Mouse (Mus musculus): Measurements from ENCODE around the gene Ly6f.
"Not testable (repeated sequence)": the region's sequence is repeated elsewhere in the genome, so short reads cannot be mapped to it uniquely, and the experiment has no call there.

Gene Ly6f

DNA sequence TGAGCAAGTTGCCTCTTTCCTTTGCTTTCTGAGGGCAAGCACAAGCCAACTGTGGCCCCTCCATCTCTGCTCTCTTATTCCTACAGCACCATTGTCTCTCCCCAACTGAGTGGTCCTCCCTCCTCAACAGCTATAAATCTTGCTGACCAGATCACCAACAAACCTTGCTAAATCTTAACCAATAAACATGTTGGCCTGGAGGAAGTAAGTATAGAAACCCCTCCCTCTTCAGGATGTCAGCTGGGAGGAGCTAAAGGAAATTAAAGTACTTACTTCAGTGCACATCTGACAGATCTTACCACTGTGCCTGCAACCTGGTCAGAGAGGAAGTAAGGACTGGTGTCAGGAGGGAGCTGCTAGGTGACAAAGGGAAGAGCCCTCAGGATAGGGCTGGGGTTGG lies at the start of gene Ly6f:
Gene Ly6f, plus strand, starts transcription at position 301 of the 400 bp plus-strand sequence.
- no peak for DNase-seq (ENCODE audit: extremely low spot score, low read depth, low spot score)

DNA sequence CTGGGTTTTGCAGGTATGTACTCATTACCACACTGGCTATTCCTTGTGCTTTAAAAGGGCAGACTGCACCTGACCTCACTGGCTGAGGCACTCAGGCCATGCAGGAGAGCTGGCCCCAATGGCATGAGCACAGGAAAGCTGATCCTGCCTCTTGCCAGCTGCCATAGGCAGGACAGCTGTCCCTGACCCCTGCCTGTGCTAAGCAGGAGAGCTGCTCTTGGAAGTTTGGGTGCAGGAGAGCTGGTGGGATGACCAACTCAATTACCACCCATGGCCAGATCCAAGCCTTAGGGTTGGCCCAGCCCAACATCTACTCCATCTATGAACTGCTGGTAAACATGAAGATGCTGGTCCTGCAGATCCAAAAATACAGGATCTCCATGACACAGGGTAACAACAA lies 46.3 kb upstream of the Ly6f start:
- DNase-seq (ENCODE audit: extremely low spot score, low read depth, low spot score): no peak

DNA sequence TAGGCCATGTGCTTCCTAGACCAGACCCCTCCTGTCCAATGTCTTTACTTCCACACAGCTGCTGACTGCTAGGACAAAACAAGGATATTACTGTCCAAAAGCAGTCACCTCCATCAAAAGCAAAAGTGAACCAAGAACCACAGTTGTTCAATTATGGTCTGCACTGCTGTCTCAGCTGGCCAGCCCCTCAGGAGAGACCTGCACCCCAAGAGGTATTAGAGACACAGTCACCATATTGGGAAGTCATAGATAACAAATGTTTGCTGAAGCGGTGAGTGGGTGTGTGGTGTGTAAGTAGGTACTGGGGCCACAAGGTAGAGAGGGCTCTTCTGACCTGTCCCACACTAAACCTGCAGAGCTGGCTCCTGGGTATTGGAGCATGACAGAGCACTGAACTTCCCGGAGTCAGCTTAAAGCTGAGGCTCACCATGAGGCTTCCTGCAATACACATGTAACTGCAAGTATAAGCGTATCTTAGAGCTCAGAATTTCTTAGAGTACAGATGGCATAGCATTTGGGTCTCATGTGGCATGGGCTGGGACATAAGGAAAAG lies 30.4 kb upstream of the Ly6f start:
- DNase-seq (ENCODE audit: extremely low spot score, low read depth, low spot score): no peak

DNA sequence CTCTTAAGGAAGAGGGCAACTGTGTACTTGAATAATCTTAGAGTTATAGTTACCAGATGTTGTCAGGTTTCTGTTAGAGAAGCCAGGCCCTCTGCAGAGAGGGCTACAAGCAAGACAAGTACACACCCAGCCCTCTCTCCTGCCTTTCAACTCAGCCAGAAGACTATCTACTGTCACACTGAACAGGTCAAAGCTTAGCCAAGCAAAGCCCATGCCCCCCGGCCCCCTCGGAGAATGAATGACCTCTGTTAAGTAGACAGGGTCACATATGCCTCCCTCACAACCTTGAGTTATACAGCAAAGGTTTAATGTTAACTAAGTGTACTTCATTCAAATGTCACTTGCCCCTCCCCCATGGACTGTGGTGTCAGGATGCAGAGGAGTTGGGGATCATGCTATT lies 27.7 kb upstream of the Ly6f start:
- DNase-seq (ENCODE audit: extremely low spot score, low read depth, low spot score): no peak

DNA sequence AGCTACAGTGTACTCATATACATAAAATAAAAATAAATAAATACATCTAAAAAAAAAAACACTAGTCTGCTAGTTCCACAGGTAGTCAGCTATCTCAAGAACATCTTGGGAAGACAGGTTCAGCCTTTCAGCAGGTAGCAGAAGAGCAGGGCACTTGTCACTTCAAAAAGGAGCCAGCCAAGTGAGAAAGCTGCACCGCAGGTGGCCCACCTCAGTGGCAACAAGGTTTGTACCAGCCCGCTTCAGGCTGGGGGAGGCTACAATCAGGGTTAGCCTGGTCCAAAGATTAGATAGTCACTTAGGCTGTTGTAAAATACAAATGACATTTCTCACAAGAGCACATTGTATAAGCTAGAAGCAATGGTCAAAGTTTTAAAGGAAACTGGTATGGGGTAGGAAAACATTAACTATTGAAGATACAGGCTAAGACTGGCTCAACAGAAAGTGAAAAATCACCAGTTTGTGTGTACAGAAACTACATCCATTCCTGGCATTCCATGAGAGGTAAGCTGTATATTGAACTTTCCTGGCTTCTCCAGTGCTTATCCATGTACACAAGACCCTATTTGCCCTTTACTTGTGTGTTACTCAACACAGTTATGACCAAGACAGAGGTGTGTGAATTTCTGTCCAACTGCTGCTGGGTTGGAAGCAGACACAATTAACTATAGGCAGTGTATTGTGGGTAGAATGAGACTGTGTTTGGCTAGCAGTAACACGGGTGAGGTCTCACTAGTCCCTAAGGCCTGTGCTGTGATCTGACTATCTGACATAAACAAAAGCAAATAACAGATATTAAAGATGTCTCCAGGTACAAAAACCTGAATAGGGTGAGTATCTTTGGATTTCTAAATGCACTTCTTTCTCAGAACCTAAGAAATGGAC lies 25.2 kb upstream of the Ly6f start:
- no peak for DNase-seq (ENCODE audit: extremely low spot score, low read depth, low spot score)

DNA sequence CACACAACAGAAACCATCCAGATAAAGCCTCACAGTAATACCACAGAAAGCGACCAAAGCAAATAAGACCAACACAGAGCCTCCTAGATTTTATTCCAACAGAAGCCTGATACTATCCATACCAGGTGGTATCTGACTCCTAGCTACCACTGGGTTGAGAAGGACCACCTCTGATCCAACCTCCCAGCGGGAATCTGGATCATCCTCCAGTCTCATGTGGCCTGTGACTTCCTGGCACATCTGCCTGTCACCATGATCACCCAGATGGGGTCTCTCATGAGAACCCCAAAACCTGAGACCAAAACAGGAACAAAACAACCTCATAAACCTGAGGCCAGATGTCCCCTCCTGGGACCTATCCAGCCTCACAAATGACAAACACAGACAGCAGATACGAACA lies 13.6 kb upstream of the Ly6f start:
- no peak for DNase-seq (ENCODE audit: extremely low spot score, low read depth, low spot score)

DNA sequence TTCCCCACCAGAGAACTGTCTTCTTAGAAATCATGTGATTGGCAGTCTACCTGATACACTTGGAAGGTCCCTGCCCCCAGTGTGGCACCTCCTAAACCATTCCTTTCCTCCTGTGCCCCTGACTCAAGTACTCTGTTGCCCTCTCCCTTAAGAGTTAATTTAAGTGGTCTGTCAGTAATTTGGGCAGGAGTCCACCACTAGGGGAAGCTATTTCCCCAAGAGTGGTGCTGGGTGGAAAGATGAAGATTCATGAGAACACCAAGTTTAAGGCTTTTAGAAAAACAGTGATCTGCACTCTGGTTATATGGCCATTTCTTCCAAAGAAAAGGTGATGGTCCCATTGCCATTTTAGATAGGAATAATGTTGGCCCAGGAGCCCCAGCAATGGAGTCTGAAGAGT lies 2.4 kb upstream of the Ly6f start:
- DNase-seq (ENCODE audit: extremely low spot score, low read depth, low spot score): no peak

DNA sequence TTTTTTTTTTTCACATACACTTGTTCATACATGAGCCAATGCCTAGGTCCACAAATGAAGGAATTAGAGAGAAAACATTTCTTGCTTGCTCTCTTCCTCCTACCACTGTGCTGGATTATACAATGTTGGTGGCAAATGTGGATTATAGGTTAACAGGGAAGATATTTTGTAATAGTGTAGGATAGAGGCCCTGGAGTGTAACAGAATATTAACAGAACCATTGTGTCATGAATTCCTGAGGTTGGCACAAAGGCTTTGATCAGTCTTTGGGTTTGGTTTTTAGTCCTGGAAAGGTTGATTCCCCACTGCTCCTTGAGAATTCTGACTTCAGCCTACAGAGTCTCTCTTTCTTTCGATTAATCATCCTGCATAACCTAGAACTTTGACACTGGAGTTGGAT lies 1.6 kb upstream of the Ly6f start:
- no peak for DNase-seq (ENCODE audit: extremely low spot score, low read depth, low spot score)

DNA sequence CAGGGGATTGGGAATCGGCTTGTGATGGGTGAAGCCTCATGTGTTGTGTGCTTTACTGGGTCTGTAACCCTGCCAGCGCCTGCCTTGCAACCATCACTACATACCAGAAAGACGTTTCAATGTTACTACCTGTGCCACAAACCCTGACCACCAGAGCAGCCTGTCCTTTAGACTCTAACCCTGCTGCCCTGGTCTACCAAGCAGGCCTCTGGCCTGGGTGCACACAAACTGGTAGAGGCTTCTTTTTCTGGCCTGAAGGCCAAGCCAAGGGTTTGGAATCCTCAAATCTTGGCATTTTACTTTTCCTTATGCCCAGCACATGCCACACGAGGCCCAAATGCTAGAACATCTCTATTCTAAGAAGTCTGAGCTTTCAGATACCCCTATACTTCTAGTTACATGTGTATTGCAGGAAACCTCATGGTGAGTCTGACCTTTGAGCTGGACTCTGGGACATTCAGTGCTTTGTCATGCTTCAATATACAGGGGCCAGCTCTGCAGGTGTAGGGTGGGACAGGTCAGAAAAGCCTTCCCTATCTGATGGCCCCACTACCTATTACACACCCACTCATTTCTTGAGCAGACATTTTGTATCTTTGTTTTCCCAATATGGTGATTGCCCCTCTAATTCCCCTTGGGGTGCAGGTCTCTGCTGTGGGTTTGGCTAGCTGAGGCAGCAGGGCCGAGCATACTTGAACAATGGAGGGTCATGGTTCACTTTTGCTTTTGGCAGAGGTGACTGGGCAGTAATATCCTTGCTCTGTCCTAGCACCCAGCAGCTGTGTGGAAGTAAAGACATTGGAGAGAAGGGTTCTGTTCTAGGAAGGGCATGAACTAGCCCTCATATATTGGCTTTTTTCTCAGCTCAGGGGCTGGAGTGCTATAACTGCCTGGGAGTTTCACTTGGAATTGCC lies 952 bp downstream of the Ly6f start:
- DNase-seq (ENCODE audit: extremely low spot score, low read depth, low spot score): no peak

DNA sequence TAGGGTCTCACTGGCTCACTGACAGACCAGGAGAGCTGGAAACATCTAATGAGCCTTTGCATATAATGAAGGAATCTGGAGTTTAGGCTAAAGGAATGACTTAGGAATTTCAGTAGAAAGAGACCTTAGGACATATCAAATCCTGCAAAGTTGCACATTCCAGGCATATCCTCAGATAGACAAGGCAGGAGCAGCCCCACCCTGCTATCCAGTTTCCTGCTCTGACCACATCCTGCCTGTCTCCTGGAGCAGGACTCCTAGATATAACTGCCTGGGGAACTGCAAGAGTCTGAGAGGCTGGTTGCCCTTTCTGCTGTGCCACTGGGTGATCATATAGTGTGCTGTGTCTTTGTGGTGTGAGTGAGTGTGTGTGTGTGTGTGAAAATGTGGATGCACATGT lies 1.9 kb downstream of the Ly6f start:
- DNase-seq (ENCODE audit: extremely low spot score, low read depth, low spot score): no peak

DNA sequence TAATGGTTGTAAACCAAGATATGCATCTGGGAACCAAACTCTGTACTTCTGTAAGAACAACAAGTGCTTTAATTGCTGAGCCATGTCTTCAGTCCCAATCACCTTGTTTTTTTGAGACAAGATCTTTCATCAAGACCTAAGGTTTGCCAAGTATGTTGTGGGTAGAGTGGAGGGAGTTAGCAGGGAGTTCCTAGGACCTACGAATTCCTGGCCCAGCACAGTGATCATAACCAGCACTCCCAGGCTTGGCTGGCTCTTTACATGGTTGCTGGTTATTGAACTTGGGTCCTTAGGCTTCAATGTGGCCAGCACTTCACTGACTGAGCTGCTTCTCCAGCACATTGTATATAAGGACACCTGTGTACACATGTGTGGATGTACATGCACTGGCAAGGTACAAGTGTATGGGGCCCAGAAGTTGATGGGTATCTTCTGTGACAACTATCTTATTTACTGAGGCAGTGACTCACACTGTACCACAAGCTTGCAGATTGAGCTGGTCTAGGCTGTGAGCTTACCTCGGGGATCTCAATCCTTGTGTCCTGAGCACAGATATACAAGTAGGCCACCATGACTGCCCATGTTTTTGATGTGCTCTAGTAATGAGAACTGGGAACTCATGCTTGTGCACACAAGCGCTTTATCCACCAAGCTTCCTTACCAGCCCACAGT lies 2.6 kb downstream of the Ly6f start:
- no peak for DNase-seq (ENCODE audit: extremely low spot score, low read depth, low spot score)

DNA sequence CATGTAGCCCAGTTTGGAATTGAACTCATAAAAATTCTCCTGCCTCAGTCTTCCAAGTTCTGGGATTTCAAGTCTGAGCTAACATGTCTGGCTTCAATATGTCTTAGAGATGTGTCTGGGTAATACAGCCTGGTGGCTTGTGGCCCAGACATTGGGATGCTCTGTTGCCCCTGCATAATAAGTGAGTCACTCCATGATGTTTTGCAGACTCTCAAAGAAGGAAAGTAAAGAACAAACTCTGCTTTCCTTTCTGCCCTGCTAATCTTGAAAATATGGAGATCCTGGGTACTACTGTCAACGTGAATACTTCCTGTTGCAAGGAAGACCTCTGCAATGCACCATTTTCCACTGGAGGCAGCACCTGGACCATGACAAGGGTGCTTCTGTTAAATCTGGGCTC lies 3.2 kb downstream of the Ly6f start:
- DNase-seq (ENCODE audit: extremely low spot score, low read depth, low spot score): no peak

DNA sequence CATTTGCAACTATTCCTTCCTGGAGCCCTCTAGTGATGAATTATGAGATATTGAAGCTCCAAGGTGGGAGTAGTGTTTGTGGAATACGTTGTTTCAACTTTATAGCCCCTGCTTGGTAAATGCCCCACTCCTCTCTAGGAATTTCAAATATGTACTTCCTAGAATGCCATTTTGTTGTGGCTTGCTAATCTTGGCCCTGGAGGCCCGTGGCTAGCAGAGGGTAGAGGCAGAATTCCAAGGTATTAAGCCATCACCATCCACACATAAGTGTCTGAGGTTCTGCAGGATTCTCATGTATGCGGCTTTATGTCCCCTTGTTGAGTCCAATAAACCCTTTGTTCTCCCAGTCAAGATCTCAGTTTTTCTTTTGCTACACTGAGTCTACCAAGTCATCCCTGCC lies 3.7 kb downstream of the Ly6f start:
- no peak for DNase-seq (ENCODE audit: extremely low spot score, low read depth, low spot score)

DNA sequence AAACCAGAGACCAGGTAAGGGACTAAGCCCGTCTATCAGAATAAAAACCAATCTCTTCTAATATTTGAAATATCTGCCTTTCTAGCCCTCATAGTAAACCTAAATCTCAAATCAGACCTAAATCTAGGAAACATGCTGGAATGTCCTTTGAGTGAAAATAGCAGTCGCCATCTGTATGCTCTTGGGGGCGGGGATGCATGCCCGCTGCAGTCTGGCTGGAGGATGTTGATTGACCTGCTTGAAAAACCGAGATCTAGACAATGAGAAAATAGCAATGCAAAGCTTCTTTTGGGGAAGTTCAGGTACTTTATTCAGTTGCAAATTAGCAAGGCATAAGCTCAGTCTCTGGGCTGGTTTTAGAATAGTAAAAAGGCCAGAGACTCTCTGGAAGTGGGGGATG lies 13.8 kb downstream of the Ly6f start:
- not testable (repeated sequence) for DNase-seq (ENCODE audit: extremely low spot score, low read depth, low spot score)

DNA sequence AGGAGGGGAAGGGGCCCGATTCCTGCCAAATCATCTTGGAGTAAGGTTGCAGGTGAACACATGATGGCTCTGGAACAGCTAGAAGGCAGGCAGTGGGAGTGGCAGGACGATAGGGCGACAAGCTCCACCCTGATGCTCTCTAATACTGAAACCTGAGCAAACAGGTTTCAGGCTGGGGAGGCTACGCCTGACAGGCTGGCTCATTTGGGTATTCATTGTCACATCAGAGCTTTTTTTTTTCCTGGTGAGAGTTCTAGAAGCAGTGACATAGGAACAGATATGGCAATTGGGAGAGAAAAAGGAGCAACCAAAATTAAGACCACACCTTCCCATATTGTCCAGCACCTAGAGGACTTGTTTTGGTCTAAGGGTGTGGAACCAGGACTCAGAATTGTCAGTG lies 18.3 kb downstream of the Ly6f start:
- DNase-seq (ENCODE audit: extremely low spot score, low read depth, low spot score): not testable (repeated sequence)

DNA sequence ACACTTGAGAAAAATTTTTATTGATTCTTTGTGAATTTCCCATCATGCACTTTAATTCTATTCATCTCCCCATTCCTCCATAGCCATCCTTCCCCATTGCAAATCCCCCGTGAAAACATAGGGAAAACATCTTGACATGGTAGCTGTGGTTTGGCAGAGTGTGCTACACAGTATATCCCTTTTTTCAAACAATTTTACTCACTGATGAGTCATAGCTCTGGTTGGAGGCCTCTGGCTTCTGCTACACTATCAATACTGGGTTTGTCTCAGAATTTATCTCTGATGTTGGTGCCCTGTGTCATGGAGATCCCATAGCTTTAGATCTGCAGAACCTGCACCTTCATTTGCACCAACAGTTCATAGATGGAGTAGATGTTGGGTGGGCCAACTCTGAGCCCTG lies 24.2 kb downstream of the Ly6f start:
- DNase-seq (ENCODE audit: extremely low spot score, low read depth, low spot score): no peak

DNA sequence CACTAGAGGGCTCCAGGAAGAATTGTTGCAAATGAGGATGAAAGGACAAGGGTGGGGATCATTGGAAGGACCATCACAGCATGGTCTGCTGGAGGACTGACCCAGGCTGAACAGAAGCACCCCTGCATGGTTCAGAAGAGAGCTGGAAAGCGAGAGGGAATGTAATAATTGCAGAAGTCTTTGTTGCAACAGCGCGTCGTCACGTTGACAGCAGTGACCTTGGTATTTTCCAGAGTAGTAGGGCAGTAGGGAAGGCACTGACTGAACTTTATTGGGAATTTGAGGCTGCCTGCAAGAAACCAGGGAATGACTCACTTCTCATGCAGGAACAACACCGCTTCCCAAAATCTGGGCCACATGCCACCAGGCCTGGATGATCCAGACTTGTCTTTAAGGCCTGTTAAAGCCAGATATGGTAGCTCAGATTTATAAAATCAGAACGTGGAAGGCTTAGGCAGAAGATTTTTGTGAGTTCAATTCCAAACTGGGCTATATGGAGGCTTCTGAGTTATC lies 25.7 kb downstream of the Ly6f start:
- no peak for DNase-seq (ENCODE audit: extremely low spot score, low read depth, low spot score)

DNA sequence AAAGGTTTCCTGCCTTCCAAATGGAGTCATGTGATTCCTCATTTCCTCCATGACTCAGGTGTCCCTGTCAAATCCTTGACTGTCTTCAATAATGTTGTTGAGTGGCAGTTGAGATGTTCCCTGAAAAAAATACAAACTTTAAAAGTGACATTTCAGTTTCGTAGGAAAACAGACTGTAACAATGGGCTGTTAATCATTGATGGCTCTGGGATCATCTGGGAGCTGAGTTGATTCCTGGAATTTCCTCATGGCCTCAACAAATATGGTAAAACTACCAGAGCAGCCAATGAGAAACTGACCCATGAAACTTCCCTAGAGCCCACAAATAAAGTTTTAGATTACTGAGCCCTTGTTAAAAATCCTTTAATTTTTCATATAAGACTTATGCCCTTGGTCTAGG lies 37.9 kb downstream of the Ly6f start:
- no peak for DNase-seq (ENCODE audit: extremely low spot score, low read depth, low spot score)

DNA sequence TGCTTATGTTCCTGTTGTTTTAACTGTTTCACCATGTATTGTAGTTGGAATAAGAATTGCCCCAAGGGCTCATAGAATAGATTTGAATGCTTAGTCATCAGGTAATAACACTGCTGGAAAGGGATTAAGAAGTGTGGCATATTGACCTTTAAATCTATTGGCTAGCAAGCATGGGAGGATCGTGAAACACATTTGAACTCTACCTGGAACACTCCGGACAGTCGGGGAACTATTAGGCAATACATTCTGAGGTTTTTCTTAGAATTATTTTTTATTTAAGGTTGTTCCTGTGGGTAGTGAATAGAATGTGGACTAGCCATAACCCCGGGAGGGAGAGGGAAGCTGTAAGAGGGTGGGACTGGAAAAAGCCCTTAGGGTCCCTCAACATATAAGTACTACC lies 41.0 kb downstream of the Ly6f start:
- no peak for DNase-seq (ENCODE audit: extremely low spot score, low read depth, low spot score)

DNA sequence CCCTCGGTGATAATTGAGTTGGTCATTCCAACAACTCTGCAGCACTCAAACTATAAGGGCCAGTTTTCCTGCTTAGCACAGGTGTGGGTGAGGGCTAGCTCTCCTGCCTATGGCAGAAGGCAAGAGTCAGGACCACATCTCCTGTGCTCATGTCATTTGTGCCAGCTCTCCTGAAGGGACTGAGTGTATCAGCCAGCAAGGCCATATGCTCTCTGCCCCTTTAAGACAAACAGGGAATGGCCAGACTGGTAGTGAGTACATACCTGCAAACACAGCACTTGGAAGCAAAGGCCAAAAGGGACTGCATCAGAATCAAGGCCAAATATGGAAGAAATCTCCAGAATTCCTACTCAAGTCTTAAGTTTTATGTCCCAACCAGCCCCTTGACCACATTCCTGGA lies 41.7 kb downstream of the Ly6f start:
- no peak for DNase-seq (ENCODE audit: extremely low spot score, low read depth, low spot score)

DNA sequence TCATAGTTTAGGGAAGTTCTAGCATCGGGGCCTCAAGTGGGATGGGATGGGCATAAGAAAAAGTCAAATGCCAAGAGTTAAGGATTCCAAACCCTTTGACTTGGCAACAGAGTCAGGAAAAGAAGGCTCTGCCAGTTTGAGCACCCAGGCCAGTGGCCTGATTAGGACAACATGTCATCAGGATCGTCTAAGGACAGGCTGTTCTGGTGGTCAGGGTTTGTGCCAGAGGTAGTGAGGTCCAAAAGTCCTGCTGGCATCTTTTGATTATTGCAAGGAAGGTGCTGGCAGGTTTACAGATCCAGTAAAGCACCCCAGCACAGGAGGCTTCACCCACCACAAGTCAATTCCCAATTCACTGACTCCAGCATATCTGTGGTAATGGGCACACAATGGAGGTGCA lies 46.2 kb downstream of the Ly6f start:
- no peak for DNase-seq (ENCODE audit: extremely low spot score, low read depth, low spot score)

All from hindlimb bud, embryonic 11.5 days (tissue).